Mouse (Mus musculus) olfactory bulb, adult 2 months (tissue): ENCODE measurements around the gene Drg2.

Experiments used
- CTCF ChIP-seq: fragments of 200-500 bp; IDR thresholded peaks from 2 replicates; pipeline ENCODE4 v1.5.1; 2012; ENCODE audit warnings: low read depth, mild to moderate bottlenecking, low read length, moderate library complexity; ENCODE audit not compliant: insufficient read depth
- POLR2A ChIP-seq: fragments of 200-500 bp; IDR thresholded peaks from 2 replicates; pipeline ENCODE4 v1.6.1; 2012; ENCODE audit warnings: mild to moderate bottlenecking, low read depth, low read length, moderate library complexity; ENCODE audit not compliant: insufficient read depth

GRCm38 (mm10) chr11:60511893-60512292, 57.5 kb downstream of the Drg2 start:
- no peak for TF ChIP-seq CTCF
- TF ChIP-seq POLR2A = no peak
